Mouse (Mus musculus) erythroblast, embryonic 14.5 days (primary cell): ENCODE measurements around the gene Kctd20.

Source experiments
- GATA1 ChIP-seq: IDR thresholded peaks from 2 replicates; pipeline ENCODE4 v1.6.1; 2012; ENCODE audit warnings: low read length, inconsistent platforms, mixed read lengths
- TAL1 ChIP-seq: IDR thresholded peaks from 3 replicates; pipeline ENCODE4 v1.6.1; 2012; ENCODE audit warnings: low read length, inconsistent platforms, mixed read lengths

DNA sequence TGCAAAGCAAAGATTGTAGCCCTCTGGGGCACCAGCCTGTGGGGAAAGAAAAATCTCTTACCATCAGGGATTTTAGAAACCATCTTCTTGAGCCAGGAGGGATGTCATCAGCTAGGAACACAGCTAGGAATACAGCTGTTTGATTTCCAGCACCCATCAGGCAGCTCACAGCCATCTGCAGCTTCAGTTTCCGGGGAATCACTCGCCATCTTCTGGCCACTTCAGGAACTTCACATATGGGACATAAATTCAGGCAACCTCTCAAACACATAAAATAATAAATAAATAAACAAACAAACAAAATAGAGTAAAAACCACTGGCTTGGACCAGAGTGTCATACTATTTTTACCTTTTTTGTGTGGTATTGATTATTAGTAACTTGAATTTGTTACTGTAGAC, 63.9 kb downstream of the Kctd20 start:
- TF ChIP-seq GATA1 (no peak), TAL1 (no peak)
